Mouse (Mus musculus) T-helper 17 cell (primary cell): ENCODE measurements around the gene Med12l.

Experiments used
- in situ Hi-C, 2 experiments: fragments of 300-600 bp; cut with MboI, MseI; formaldehyde crosslinking; loops; 1 replicate in 1 of 2; 2 replicates in 1 of 2; pipeline ENCODE4 v1.15.1; 2025; ENCODE audit warnings: high pct_unique_total_duplicates in 2 of 2

The Med12l gene

GRCm38 (mm10) chr3:59135911-59136653 lies 130.5 kb downstream of the Med12l start:
- in situ Hi-C loops, result no loop called here

- in situ Hi-C loops, result no loop called here
These were observed 133.4 kb downstream of the Med12l start for GRCm38 (mm10) chr3:59138946-59139468.

GRCm38 (mm10) chr3:59139651-59140051 lies 134.0 kb downstream of the Med12l start:
- in situ Hi-C loops, result loop anchor here in 1 of 2 experiments (10.0 kb wide), 1 partner anchor 1135 kb away; no protein-coding TSS in a partner anchor

GRCm38 (mm10) chr3:59140115-59140514 lies 134.5 kb downstream of the Med12l start:
- in situ Hi-C loops, result loop anchor here in 1 of 2 experiments (10.0 kb wide), 1 partner anchor 1135 kb away; no protein-coding TSS in a partner anchor

- in situ Hi-C loops, result loop anchor here in 1 of 2 experiments (10.0 kb wide), 1 partner anchor 1134 kb away; no protein-coding TSS in a partner anchor
These were observed 135.3 kb downstream of the Med12l start for GRCm38 (mm10) chr3:59140941-59141340.

GRCm38 (mm10) chr3:59141507-59142305 lies 136.1 kb downstream of the Med12l start:
- in situ Hi-C loops, result loop anchor here in 1 of 2 experiments (10.0 kb wide), 1 partner anchor 1133 kb away; no protein-coding TSS in a partner anchor

- in situ Hi-C loops, result loop anchor here in 1 of 2 experiments (10.0 kb wide), 1 partner anchor 1130 kb away; no protein-coding TSS in a partner anchor
These were observed 139.6 kb downstream of the Med12l start for GRCm38 (mm10) chr3:59145194-59145593.

GRCm38 (mm10) chr3:59149646-59150045 lies 144.0 kb downstream of the Med12l start:
- in situ Hi-C loops, result loop anchor here in 1 of 2 experiments (10.0 kb wide), 1 partner anchor 1125 kb away; no protein-coding TSS in a partner anchor

GRCm38 (mm10) chr3:59150624-59151023 lies 145.0 kb downstream of the Med12l start:
- in situ Hi-C loops, result no loop called here

GRCm38 (mm10) chr3:59153424-59153823 lies 147.8 kb downstream of the Med12l start, which contains the start of gene P2ry14:
P2ry14 (minus strand) TSS chr3:59153618.
- in situ Hi-C loops, result no loop called here

- in situ Hi-C loops, result no loop called here
These were observed 149.3 kb downstream of the Med12l start for GRCm38 (mm10) chr3:59154888-59155287.

- in situ Hi-C loops, result no loop called here
These were observed 149.8 kb downstream of the Med12l start for GRCm38 (mm10) chr3:59155404-59155803.

GRCm38 (mm10) chr3:59157048-59157447 lies 151.4 kb downstream of the Med12l start:
- in situ Hi-C loops, result no loop called here

- in situ Hi-C loops, result no loop called here
These were observed 154.8 kb downstream of the Med12l start for GRCm38 (mm10) chr3:59160465-59160864.

GRCm38 (mm10) chr3:59167417-59168054 lies 161.9 kb downstream of the Med12l start:
- in situ Hi-C loops, result loop anchor here in 1 of 2 experiments (5.0 kb wide), 1 partner anchor 380 kb away; no protein-coding TSS in a partner anchor

- in situ Hi-C loops, result loop anchor here in 1 of 2 experiments (5.0 kb wide), 1 partner anchor 379 kb away; no protein-coding TSS in a partner anchor
These were observed 162.9 kb downstream of the Med12l start for GRCm38 (mm10) chr3:59168476-59168875.

GRCm38 (mm10) chr3:59169215-59169614 lies 163.6 kb downstream of the Med12l start:
- in situ Hi-C loops, result loop anchor here in 1 of 2 experiments (5.0 kb wide), 1 partner anchor 378 kb away; no protein-coding TSS in a partner anchor

- in situ Hi-C loops, result loop anchor here (5.0 to 10.0 kb wide), 4 partner anchors 48 to 575 kb away; no protein-coding TSS in a partner anchor
These were observed 164.4 kb downstream of the Med12l start for GRCm38 (mm10) chr3:59169921-59170627.

- in situ Hi-C loops, result loop anchor here (5.0 to 10.0 kb wide), 3 partner anchors 52 to 570 kb away; no protein-coding TSS in a partner anchor
These were observed 169.0 kb downstream of the Med12l start for GRCm38 (mm10) chr3:59174426-59175154.
